Mouse (Mus musculus): ENCODE measurements around the gene Vil1. TPM values are rescaled to one million over a fixed set of nuclear protein-coding genes. Genes with fewer than 3 reads are reported as not detected.

The Vil1 gene
- total RNA-seq, 4 experiments from 2014 or later = not detected

DNA sequence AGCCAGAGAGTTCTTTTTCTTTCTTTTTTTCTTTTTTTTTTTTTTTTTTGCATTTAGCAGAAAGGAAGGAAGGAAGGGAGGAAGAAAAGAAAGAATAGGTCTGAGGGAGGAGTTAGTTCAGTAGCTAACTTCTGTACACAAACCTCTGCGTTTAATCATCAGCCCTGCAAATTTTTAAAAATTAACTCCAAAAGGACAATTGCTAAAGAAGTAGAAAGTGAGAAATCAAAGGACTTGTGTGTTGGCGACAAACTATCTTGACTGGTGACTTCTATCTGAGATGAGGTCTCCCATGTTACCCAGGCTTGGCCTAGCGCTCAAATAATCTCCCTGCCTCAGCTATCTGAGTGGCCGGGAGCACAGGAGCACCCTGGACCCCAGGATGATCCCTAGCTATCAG lies 5.0 kb upstream of the Vil1 start:
- DNase-seq (ENCODE audit: low spot score in 2 of 2) = no peak

GRCm38 (mm10) chr1:74411753-74412325 lies 2.7 kb downstream of the Vil1 start:
- DNase-seq (ENCODE audit: low spot score in 2 of 2) = no peak

- no peak for DNase-seq (ENCODE audit: low spot score in 2 of 2)
Measured at GRCm38 (mm10) chr1:74412711-74413110, 3.5 kb downstream of the Vil1 start.

DNA sequence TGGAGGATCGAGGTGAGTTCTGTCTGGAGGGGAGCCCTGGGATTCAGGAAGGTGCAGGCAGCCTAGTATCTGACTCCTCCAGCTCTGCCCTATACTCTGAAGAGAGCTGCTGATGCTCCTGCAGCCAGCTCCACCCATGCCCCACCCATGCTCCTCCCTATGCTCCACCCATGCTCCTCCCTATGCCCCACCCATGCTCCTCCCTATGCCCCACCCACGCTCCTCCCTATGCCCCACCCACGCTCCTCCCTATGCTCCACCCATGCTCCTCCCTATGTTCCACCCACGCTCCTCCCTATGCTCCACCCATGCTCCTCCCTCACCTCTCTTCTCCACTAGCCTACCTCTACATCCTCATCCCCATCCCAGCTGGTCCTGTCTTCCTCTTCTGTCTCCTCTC lies 6.0 kb downstream of the Vil1 start:
- DNase-seq (ENCODE audit: low spot score in 2 of 2) = no peak

DNA sequence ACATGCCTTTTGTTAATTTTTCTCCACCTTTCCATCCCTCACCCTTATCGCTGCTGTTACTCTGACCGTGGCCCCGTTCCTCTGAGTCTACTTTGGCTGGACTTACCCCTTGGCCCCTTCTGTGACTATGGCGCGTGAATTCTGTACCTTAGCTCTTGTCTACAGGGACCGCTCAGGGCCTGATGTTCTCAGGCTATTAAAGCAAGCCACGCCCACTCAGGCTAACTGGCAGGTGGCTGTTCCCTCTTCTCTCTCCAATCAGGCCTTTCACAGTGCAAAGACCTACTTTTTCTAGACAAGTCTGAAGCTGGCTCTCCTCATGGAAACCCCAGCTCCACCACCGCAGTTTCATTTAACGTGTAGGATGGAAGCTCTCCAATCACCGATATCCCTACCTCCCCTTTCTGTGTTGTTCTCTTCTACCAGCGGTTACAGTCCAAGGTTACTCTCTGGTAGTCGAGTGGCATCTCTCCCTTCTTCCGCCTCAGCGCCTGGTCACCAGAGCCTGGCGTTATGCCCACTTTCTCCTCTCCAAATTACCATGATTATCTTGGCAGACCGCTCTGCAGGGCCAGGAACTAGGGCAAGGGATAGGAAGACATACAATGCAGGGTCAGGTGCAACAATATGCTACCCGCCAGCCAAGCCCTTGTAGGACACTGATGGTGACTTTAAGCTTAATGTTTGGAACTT lies 9.7 kb downstream of the Vil1 start:
- no peak for DNase-seq (ENCODE audit: low spot score in 2 of 2)

DNA sequence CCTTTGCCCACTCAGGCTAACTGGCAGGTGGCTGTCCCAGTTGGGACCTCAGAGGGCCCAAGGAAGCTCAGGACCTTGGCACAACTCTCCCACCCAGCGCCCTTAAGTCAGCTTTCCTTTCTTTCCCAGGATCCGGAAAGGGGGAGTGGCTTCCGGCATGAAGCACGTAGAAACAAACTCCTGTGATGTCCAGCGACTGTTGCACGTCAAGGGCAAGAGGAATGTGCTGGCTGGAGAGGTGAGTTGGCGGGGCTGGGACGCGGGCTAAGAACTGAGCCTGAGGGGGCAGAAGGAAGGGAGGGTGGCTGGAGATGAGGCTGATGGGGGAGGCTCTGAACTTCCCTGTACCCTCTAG lies 10.2 kb downstream of the Vil1 start:
- no peak for DNase-seq (ENCODE audit: low spot score in 2 of 2)

DNA sequence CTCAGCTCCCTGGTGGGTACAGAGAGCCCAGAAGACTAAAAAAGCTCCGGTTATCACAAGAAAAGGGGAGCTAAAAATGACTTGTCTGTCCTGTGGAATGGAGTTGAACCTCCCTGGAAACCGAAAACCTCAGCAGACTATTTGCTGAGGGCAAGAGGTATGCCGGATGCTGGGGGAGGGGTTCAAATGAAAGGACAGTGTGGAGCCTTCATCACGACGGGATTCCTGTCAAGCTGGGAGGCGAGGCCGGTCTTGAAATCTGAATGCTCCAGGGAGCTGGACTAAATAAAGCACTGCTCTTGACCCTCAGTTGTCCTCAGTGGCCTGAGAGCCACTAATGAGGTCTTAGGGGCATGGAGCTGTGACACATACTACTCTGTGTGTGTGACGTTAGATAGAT lies 14.0 kb downstream of the Vil1 start:
- no peak for DNase-seq (ENCODE audit: low spot score in 2 of 2)

- no peak for DNase-seq (ENCODE audit: low spot score in 2 of 2)
Measured at GRCm38 (mm10) chr1:74425845-74426244, 16.7 kb downstream of the Vil1 start.

- DNase-seq (ENCODE audit: low spot score in 2 of 2) = no peak
Measured at GRCm38 (mm10) chr1:74433220-74433619, 24.0 kb downstream of the Vil1 start.

DNA sequence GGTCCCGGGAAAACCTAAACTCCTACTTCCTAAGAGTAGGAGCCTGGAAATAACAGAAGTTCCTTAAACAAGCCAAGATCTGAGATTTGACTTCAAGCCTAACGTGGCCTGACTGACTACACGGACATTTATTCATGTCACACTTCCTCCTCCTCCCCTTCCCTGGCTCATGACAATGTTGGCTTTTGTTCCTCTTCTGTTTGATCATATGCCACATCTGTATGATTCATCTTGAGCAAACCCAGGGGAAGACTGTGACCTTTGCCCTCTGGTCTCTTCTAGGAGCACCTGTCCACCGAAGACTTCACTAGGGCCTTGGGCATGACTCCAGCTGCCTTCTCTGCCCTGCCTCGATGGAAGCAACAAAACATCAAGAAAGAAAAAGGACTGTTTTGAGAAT lies 25.4 kb downstream of the Vil1 start:
- DNase-seq (ENCODE audit: low spot score in 2 of 2) = no peak

DNA sequence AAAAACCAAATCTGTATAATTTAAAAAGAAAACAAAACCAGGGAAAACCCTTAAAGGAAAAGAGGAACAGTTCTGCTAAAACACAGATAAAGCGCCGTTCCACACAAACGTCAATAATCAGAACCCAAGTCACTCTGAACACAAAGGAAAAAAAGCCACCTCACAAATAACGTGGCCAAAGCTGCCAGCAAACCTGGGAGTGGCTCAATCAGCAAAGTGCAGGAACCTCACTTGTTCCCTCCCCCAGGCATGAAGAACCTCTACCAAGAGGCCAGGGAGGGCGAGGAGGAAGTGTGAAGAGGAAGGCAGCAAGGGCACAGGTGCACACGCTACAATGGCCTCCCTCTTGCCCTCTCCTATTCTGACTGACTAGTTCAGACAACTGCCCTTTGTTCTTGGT lies 26.4 kb downstream of the Vil1 start:
- no peak for DNase-seq (ENCODE audit: low spot score in 2 of 2)

GRCm38 (mm10) chr1:74437702-74438427 lies 28.7 kb downstream of the Vil1 start:
- no peak for DNase-seq (ENCODE audit: low spot score in 2 of 2)

DNA sequence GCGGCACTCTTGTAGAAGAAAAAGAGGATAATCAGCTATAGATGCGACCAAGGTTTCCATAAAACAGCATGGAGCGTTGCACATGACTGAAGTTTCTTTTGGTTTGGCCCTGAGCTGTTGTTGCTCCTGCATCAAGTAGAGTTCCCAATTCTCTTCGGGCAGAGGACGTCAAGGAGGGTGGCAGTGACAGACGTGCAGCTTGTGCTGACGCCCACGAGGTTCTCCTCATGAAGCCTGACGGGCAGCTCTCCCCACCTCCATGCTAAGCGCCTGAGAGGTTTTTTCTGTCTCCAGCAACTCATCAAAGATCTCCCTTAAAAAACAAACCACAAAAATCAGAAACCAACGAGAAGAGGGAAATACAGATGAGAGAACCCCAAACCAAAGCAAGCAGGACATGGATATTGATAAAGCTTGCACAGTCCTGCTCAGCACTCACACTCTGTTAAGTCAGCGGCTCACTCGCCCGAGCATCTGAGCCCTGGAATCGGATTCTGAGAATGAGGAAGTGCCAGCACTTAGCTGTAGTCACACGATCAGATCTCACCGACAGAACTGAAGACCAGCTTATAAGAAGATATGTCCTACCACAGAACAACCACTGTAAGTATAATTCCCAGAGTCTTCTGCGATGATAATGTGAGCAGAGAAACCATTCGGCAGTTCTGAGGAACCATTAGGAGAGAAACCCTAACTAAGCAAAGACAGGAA lies 30.1 kb downstream of the Vil1 start:
- no peak for DNase-seq (ENCODE audit: low spot score in 2 of 2)

- DNase-seq (ENCODE audit: low spot score in 2 of 2) = no peak
Measured at GRCm38 (mm10) chr1:74444538-74444937, 35.4 kb downstream of the Vil1 start.

- DNase-seq (ENCODE audit: low spot score in 2 of 2) = no peak
Measured at GRCm38 (mm10) chr1:74452611-74453045, 43.5 kb downstream of the Vil1 start.

- peak; percentile 11 to 17 for DNase-seq (ENCODE audit: low spot score in 2 of 2)
Measured at GRCm38 (mm10) chr1:74460273-74460672, 51.1 kb downstream of the Vil1 start.

Small RNA genes within 50 kb of the gene (microRNA-seq; reads per million reads assigned to microRNA genes)
- gene Mir26b = 30,574 reads per million, percentile 96 among the genes with 10 or more reads in this experiment

Other genes with a start within 250 kb of the Vil1 start
- not detected for gene Cxcr1, start 214.7 kb upstream of the Vil1 start, total RNA-seq (2022)
- gene Arpc2, start 173.3 kb upstream of the Vil1 start, total RNA-seq (2022) = 10 to 100 TPM; 70.0 to 81.5 (median 72.2) TPM
- gene Gpbar1, start 130.8 kb upstream of the Vil1 start, total RNA-seq (2022) = not detected
- gene Aamp, start 124.6 kb upstream of the Vil1 start, total RNA-seq (2022) = 10 to 100 TPM; 73.2 to 88.7 (median 78.0) TPM
- gene Pnkd, start 124.4 kb upstream of the Vil1 start, total RNA-seq (2022) = 10 to 100 TPM; 51.9 to 56.2 (median 53.1) TPM
- gene Tmbim1, start 103.8 kb upstream of the Vil1 start, total RNA-seq (2022) = 10 to 100 TPM; 31.3 to 38.1 (median 32.9) TPM
- gene Catip, start 47.3 kb upstream of the Vil1 start, total RNA-seq (2022) = under 1 TPM in 3 of 4 experiments, not detected in 1; 0.21 to 0.44 (median 0.36) TPM
- gene Slc11a1, start 34.2 kb upstream of the Vil1 start, total RNA-seq (2022) = 1 to 10 TPM; 2.1 to 6.5 (median 5.1) TPM
- gene Ctdsp1, start 17.9 kb upstream of the Vil1 start, total RNA-seq (2022) = 100 to 1,000 TPM; 105 to 110 (median 107) TPM
- 10 to 100 TPM; 10.7 to 15.0 (median 11.6) TPM for gene Cnot9, start 96.7 kb downstream of the Vil1 start, total RNA-seq (2022)
- gene Plcd4, start 133.5 kb downstream of the Vil1 start, total RNA-seq (2022) = 100 to 1,000 TPM in 2 of 4 experiments, 10 to 100 TPM in 2; 89.2 to 107 (median 97.0) TPM
- gene Usp37, start 134.9 kb downstream of the Vil1 start, total RNA-seq (2022) = 10 to 100 TPM in 1 of 4 experiments, 1 to 10 TPM in 3; 6.4 to 11.0 (median 7.2) TPM
- gene Zfp142, start 178.9 kb downstream of the Vil1 start, total RNA-seq (2022) = 1 to 10 TPM; 5.4 to 9.1 (median 6.6) TPM
- gene Bcs1l, start 178.9 kb downstream of the Vil1 start, total RNA-seq (2022) = 10 to 100 TPM; 19.7 to 21.8 (median 20.9) TPM
- 10 to 100 TPM; 14.4 to 18.1 (median 16.4) TPM for gene Rnf25, start 192.0 kb downstream of the Vil1 start, total RNA-seq (2022)
- gene Stk36, start 192.1 kb downstream of the Vil1 start, total RNA-seq (2022) = under 1 TPM; 0.11 to 0.49 (median 0.27) TPM

Measured in gastrocnemius, adult 8-10 months (tissue).